Mouse (Mus musculus): ENCODE measurements at regions not wholly inside any gene's neighbourhood (a gene's known extent, or its start where the extent isn't known, plus 50 kb on each side); places are given as distances from the start of the nearest gene placed in this dataset.

GRCm38 (mm10) chr10:45763160-45763955 lies 185.7 kb downstream of the Hace1 start:
- no peak for DNase-seq

DNA sequence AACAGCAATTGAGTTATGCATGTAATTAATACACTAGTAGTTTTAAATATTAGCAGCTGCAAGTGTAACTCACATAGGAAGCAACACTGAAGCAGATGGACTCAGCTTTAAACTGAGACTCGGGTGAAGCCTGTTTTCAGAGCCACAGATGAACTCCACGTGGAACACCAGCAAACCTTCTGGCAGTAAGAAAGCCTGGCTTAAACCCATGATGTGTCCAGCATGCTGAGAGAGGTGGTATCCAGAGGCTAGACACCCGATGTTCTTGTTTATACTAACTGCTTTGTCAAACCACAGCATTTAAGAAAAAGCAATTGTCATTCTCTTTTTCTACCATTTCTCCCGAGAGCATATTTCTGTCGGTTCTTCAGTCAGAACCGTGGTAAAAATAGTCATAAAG lies 202.1 kb downstream of the Hace1 start:
- DNase-seq: no peak

- DNase-seq: no peak
Observed at GRCm38 (mm10) chr10:45783026-45783425, 205.4 kb downstream of the Hace1 start.

GRCm38 (mm10) chr10:45783461-45784149 lies 206.0 kb downstream of the Hace1 start:
- no peak for DNase-seq

DNA sequence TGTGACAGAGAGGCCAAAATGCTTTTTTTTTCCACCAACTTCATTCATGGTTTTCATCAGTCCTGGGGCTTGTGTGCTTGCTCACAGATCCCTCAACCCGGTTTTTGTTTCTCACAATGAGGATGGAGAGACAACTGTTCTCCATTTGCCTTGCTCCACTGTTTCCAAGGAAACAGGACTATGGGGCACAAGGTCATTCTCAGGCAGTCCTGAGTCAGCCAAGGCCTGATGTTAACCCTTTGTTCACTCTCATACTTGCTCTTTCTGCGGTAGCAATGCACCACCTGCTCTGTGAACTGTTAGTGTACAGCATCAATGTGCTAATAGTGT lies 206.5 kb downstream of the Hace1 start:
- no peak for DNase-seq

DNA sequence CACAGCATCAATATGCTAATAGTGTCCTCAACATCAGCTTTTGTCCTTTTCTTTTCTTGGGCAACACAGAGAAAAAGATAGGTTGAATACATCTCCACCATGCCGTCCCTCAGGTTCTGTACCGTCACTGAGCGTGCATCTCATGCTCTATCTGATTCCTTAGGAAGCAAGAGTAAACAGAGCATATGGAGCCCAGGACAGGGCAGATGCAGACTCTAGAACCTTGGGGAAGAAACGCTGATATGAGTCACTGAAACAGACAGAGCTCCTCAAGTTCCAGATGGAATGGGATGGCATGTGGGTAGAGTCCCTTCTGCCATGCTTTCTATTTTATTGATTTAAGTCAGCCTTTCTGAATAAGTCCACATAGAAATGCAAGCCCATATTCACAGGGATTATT lies 206.9 kb downstream of the Hace1 start:
- no peak for DNase-seq

- no peak for DNase-seq
Observed at GRCm38 (mm10) chr10:45788356-45788755, 210.7 kb downstream of the Hace1 start.

DNA sequence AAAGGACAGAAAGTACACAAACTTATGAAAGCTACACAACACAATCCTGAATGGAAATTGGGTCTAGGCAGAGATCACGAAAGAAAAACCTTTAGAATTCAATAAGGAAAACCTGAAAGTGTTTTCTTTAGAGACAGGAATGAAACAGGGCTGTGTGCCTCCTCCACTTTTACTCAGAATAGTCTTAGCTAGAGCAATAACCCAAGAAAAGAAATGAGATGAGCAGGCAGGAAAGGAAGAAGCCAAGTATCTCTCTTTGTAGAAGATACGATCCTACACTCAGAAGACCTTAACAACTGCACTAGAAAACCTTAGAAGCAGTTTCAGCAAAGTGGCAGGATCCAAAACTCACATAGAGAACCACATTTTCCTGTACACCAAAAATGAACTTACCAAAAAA lies 218.0 kb downstream of the Hace1 start:
- DNase-seq: no peak

- peak; percentile 79 to 81 for DNase-seq
Observed at GRCm38 (mm10) chr10:45800070-45800851, 222.6 kb downstream of the Hace1 start.

- no peak for DNase-seq
Observed at GRCm38 (mm10) chr10:45801463-45801862, 223.8 kb downstream of the Hace1 start.

DNA sequence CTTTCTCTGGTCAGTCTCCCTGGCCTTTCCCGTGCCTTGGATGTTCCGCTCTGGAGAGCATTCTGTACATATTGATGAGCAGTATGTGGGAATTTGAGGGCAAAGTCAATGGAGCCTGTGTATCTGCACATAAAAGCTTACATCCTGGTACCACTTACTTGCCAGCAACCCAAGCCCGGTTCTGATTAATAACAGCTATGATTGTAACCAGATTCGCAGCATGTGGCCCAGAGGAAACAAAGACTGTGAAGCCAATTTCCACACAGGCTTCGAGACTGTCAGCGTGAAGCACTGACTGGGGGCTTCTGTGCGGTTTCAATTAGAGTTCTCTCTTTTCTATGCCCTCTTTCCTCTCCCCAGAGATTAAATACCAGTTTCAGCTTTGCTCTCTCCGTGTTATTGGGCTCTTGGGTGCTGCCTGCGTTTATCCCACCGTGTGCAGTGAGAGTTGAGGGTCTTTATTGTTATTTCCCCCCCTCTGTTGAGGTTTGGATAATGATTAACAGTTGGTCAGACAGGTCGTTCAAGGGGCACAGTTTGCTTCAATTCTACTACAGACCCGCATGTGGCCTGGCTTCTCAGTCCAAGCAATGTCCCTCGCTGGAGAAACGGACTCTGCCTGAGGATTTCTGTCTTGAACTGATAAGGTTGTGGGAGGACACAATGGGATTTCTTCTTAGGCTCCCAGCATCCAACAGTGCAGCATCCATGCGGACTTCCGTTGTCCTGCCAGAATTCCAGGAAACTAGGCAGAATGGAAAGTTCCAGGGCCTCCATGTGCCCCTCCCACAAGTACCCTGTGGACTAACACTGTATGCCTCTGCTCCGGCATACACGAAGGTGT lies 229.6 kb downstream of the Hace1 start:
- DNase-seq: peak; percentile 31 to 53

DNA sequence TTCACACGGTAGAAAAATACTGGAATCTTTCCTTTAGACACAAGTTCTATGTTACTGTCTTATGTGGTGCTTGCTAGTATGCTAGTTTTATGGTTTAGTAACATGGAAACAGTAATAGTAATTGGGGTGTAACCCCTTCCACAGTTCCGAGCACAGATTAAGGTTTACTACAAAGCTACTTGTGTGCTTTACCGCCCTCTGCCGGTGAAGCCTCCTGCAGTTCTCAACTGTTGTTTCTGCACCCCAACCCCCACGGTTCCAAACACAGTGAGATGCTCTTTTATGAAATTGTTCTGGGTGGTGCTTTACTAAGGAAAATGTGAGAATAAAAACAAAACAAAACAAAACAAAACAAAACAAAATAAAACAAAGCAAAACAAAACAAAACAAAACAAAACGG lies 234.3 kb downstream of the Hace1 start:
- peak; percentile 69 to 73 for DNase-seq

DNA sequence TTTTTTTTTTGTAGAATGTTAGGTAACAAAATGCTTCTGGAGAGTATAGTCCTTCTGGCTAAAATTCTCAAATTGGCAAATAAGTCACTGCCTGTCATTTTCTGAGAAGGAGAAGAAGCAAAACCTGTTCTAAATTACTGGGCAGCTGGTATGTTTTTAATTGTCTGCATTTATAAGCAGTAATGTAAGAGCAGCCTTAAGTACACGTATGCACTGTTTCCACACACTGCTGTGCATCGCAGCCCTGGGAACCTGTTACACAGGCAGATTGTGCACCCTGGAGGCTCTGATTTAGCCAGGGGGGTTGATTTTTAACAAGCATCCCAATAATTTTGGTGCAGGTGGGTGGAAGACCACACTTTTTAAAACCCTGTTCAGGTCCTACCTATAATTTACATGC lies 236.2 kb downstream of the Hace1 start:
- no peak for DNase-seq

GRCm38 (mm10) chr10:45816679-45817078 lies 239.1 kb downstream of the Hace1 start:
- DNase-seq: no peak

DNA sequence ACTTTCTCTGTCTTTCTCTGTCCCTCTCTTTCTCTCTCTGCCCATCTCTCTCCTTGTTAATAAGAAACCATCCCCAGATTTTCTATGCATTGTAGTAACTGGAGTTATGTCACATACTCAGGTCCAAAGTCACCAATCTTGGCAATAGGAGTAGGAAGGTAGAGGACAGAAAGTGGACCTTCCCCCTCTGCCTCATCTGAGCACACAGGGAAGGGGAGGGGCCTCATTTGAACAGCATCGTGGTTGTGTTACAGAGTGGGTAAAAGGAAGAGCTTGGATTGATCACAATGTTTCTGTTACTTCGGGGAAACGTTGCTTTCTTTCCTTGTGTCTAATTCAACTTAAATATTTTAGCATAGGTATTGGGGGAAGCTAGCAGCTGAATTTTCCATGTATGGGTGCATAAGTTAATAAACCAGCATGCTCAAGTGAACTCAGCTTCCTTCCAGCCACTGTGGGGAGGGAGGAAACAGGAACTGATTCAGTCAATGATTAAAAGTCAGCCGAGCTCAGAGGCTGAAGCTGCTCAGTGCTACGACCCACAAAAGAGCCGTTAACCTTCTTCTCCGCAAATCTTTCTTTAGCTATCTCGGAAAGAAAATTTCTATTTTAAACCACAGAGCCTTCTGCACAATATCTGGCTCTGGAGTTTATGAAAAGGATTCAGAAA lies 243.5 kb downstream of the Hace1 start:
- DNase-seq: peak in 1 of 2 experiments; percentile 42

DNA sequence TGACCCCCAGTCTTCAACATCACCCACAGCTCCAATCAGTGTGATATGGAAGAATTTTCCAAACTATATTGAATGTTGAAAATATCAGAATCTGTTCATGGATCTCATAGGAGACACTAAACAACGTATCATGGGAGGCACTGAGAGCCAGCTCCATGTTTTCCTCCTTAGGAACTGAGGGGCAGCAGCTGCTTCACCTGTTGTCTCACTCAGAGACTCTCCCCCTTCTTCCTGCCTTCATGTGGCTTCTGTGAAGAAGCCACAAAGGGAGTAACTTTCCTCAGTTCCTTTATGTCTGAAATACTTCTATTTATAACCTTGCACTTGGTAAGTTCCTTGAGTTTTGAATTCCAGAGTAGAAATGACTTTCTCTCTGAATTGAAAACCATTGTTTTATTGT lies 244.6 kb downstream of the Hace1 start:
- no peak for DNase-seq

DNA sequence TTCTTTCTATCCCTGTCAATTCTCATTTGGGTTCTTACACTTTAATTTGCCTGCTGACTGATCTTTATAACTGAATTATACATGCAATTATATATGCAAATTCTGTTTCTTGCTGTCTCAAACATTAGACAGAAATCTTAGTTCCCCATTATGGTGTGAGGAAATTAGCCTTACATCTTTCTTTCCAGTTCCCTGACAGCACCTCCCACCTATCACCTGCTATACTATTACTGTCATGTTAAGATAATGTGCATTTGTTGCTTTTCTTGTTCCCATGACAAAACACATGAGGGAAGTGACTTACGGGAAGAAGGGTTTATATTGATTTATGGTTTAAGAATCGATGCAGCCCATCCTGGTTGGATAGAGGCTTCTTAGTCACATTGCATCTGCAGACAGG lies 246.0 kb downstream of the Hace1 start:
- DNase-seq: no peak

- DNase-seq: no peak
Observed at GRCm38 (mm10) chr10:45848654-45849053, 271.0 kb downstream of the Hace1 start.

GRCm38 (mm10) chr10:45849841-45850240 lies 272.2 kb downstream of the Hace1 start:
- no peak for DNase-seq

- peak in 1 of 2 experiments; percentile 34 for DNase-seq
Observed at GRCm38 (mm10) chr10:45850625-45851024, 273.0 kb downstream of the Hace1 start.

DNA sequence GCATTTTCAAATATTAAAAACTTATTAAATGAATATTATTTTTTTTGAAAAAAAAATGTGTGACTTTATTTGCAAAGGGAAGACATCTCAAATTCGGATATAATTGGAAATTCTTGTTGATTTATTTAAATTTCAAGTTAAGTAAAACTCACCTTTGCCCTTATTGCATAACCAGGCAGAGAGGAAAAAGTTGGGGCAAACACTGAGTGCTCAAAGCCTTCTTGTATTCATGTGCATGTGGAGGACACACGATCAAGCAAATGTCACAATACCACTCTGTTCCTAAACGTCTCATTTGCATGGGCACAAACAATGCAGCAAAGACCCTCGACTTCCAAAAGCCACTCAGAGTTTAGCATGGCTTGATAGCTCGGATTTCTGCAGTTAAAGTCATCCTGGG lies 275.1 kb downstream of the Hace1 start:
- DNase-seq: no peak

DNA sequence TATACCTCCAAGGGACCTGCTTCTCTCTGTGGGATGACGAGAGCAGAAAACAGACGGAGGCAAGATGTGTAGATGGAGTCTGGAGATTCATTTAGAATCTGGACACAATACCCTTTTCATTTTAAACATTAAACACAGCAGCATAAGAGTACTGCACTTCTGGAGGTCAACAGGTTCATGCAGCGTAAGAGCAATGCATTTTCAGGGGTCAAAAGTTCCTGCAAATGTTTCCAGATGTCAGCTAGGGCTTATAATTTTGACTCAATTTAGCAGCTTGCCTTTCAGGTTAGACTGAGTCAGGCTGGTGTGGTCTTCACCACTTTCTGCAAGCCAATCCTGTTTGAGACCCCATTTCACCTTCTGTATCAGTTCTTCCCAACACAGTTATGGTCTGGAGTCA lies 277.9 kb downstream of the Hace1 start:
- DNase-seq: no peak

Data from kidney, postnatal 4 days (tissue).